Mouse (Mus musculus): Measurements from ENCODE around the gene Etv6. TPM values are rescaled to one million over a fixed set of nuclear protein-coding genes. Genes with fewer than 3 reads are reported as not detected.

The Etv6 gene
- total and polyA plus RNA-seq, 3 experiments = 9.8 to 14.0 (median 11.4) TPM

DNA sequence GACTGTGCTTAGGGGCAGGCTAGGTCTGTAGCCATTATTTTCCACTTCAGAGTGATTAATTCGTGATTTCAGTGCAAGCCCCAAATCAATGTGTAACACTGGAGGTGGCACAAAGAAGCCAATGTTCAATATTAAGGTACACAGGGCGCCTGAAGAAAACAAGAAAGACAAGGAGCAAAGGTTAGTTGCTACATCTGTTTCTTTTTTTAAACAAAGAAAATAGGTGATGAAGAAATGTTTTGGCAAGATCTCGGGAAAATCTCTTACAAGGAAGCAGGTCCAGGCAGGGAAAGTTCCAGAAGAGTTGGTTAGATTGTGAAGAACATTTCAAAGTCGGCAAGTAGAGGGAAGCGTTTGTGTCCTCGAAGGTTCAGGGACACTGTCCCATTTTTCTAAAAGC is 39.5 kb downstream of the Etv6 start:
- Histone ChIP-seq H3K27ac (no peak overlapping the region), H3K79me2 (replicated peaks; ENCODE audit: control insufficient read depth, insufficient read depth, low read length) (peaks cover 2% of the 10 kb centered on the region; the same call in 1 of the 2 replicates), H3K27me3 (ENCODE audit: control insufficient read depth, insufficient read depth, low read length) (no peaks in the 10 kb centered on the region), H3K9ac (ENCODE audit: low read depth, low read length) (no peak overlapping the region), H3K4me1 (ENCODE audit: control insufficient read depth, insufficient read depth, low read length) (peaks cover 9% of the 10 kb centered on the region), H3K36me3 (ENCODE audit: control insufficient read depth, insufficient read depth, low read length) (peaks cover 4% of the 10 kb centered on the region; the same call in 1 of the 2 replicates), H3K4me3 (no peak overlapping the region)
- intact Hi-C loops (cut with DNase I) = loop anchor here (5.0 kb wide), 1 partner anchor 38 kb away; the partner anchor contains the start of gene Etv6
- no peak for TF ChIP-seq CTCF (IDR thresholded peaks at IDR 0.05)
- TF ChIP-seq EP300 (IDR thresholded peaks at IDR 0.05; ENCODE audit: insufficient read depth, low read depth, low read length) = no peak
- 92% methylated on average over 6 of the region's 6 CpGs for WGBS
- no peak for DNase-seq

DNA sequence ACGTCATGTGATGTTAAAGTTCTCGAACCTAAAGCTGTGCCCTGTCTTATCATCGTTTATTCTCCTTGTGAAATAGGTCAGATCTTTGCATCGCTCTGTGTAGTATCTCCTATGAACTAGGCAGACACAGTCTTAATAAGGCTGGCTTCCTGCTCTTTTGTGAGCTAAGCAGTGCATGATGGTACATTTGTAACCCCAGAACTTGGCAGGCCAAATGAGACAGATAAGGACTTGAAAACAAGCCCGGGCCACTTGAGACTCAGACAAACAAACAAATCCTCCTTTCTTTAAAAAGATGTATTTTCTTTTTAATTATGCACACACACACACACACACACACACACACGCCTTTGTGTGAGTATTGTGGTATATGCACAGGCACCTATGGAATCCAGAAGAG is 42.5 kb downstream of the Etv6 start:
- Histone ChIP-seq H3K27ac (peak overlapping the region; percentile 40), H3K36me3 (ENCODE audit: control insufficient read depth, insufficient read depth, low read length) (peaks cover 4% of the 10 kb centered on the region; the same call in 1 of the 2 replicates), H3K4me3 (no peak overlapping the region), H3K9ac (ENCODE audit: low read depth, low read length) (no peak overlapping the region), H3K79me2 (replicated peaks; ENCODE audit: control insufficient read depth, insufficient read depth, low read length) (0 out of 2 replicates have a peak, but pooled peaks cover 1% of the 10 kb centered on the region), H3K4me1 (ENCODE audit: control insufficient read depth, insufficient read depth, low read length) (peaks cover 7% of the 10 kb centered on the region), H3K27me3 (ENCODE audit: control insufficient read depth, insufficient read depth, low read length) (no peaks in the 10 kb centered on the region)
- intact Hi-C loops (cut with DNase I) = loop anchor here (5.0 kb wide), 1 partner anchor 41 kb away; the partner anchor contains the start of gene Etv6
- DNase-seq = peak in 1 of 2 experiments; percentile 49
- TF ChIP-seq CTCF (IDR thresholded peaks at IDR 0.05) (no peak), EP300 (IDR thresholded peaks at IDR 0.05; ENCODE audit: insufficient read depth, low read depth, low read length) (no peak), POLR2A (IDR thresholded peaks at IDR 0.05; ENCODE audit: insufficient read depth, low read depth, low read length) (no peak)
- 34% methylated on average over 6 of the region's 6 CpGs for WGBS

DNA sequence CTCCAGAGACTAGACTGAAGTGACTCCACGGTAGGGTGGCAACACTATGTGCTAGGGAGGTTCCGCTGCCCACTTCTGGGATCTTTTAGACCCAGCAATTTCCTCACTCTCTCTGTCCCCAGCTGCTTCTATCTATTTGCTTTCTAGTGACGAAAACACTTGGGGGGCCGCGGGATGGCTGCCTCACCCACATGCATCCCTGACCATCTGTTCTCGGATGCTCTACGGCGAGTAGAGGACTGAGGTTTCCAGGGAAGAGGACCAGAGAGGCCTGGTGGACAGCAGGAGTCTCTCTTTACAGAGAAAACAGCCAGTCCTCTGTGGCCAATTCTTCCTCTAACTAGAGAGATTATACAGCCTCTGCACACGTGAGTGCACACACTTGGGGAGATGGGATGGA is 43.6 kb downstream of the Etv6 start:
- Histone ChIP-seq H3K79me2 (replicated peaks; ENCODE audit: control insufficient read depth, insufficient read depth, low read length) (0 out of 2 replicates have a peak, but pooled peaks cover 1% of the 10 kb centered on the region), H3K4me1 (ENCODE audit: control insufficient read depth, insufficient read depth, low read length) (peaks cover 7% of the 10 kb centered on the region), H3K9ac (ENCODE audit: low read depth, low read length) (no peak overlapping the region), H3K4me3 (no peak overlapping the region), H3K27me3 (ENCODE audit: control insufficient read depth, insufficient read depth, low read length) (no peaks in the 10 kb centered on the region), H3K27ac (no peak overlapping the region), H3K36me3 (ENCODE audit: control insufficient read depth, insufficient read depth, low read length) (peaks cover 4% of the 10 kb centered on the region; the same call in 1 of the 2 replicates)
- intact Hi-C loops (cut with DNase I) = loop anchor here (5.0 kb wide), 1 partner anchor 42 kb away; the partner anchor contains the start of gene Etv6
- WGBS = 87% methylated on average over 9 of the region's 9 CpGs
- no peak for TF ChIP-seq CTCF (IDR thresholded peaks at IDR 0.05)
- no peak for TF ChIP-seq POLR2A (IDR thresholded peaks at IDR 0.05; ENCODE audit: insufficient read depth, low read depth, low read length)
- no peak for TF ChIP-seq EP300 (IDR thresholded peaks at IDR 0.05; ENCODE audit: insufficient read depth, low read depth, low read length)
- no peak for DNase-seq

DNA sequence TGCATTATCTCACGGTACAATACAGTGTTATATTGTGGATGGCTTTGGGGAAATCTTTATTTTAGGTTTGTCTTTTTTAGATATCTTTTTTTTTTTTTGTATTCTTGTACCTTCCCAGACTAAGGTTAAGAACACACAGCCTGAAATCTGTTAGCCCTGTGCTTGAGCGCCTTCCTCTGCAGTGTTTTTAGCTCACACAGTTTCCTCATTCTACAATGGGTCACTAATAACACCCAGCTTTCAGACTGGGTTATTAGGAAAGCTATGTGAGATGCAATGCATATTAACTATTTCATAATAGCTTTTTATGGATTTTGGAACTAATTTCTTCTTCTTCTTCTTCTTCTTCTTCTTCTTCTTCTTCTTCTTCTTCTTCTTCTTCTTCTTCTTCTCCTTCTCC is 44.1 kb downstream of the Etv6 start:
- H3K9ac ChIP-seq (ENCODE audit: low read depth, low read length) = no peak overlapping the region
- no peak overlapping the region for H3K27ac ChIP-seq
- 86% methylated on average over 2 of the region's 2 CpGs for WGBS
- H3K4me1 ChIP-seq (ENCODE audit: control insufficient read depth, insufficient read depth, low read length) = peaks cover 7% of the 10 kb centered on the region
- intact Hi-C loops (cut with DNase I) = loop anchor here (5.0 kb wide), 1 partner anchor 42 kb away; the partner anchor contains the start of gene Etv6
- peaks cover 4% of the 10 kb centered on the region; the same call in 1 of the 2 replicates for H3K36me3 ChIP-seq (ENCODE audit: control insufficient read depth, insufficient read depth, low read length)
- H3K4me3 ChIP-seq = no peak overlapping the region
- H3K27me3 ChIP-seq (ENCODE audit: control insufficient read depth, insufficient read depth, low read length) = no peaks in the 10 kb centered on the region
- DNase-seq = no peak
- 0 out of 2 replicates have a peak, but pooled peaks cover 1% of the 10 kb centered on the region for H3K79me2 ChIP-seq (replicated peaks; ENCODE audit: control insufficient read depth, insufficient read depth, low read length)
- no peak for TF ChIP-seq POLR2A (IDR thresholded peaks at IDR 0.05; ENCODE audit: insufficient read depth, low read depth, low read length)
- TF ChIP-seq CTCF (IDR thresholded peaks at IDR 0.05) = no peak
- TF ChIP-seq EP300 (IDR thresholded peaks at IDR 0.05; ENCODE audit: insufficient read depth, low read depth, low read length) = no peak

DNA sequence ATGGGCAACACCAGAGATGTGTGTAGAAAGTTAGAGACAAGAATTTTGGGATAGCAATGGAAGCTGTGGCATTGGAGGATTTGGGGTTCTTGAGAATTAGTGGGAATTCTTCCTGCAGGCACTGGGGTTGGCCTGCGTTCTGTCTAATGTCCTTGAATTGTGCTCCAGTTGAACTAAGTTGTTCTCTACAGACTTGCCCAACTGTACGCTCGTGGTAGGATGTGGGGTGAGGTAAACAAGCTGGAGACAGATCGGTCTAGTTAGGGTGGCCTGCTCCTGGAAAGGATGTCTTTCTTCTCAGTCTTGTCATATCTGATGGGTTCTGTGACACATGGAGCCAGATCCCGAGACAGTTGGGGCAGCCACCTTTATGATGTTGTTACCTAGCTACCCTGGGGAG is 45.4 kb downstream of the Etv6 start:
- no peak for DNase-seq
- no peak for TF ChIP-seq EP300 (IDR thresholded peaks at IDR 0.05; ENCODE audit: insufficient read depth, low read depth, low read length)
- no peak for TF ChIP-seq POLR2A (IDR thresholded peaks at IDR 0.05; ENCODE audit: insufficient read depth, low read depth, low read length)
- no peak for TF ChIP-seq CTCF (IDR thresholded peaks at IDR 0.05)
- peaks cover 7% of the 10 kb centered on the region for H3K4me1 ChIP-seq (ENCODE audit: control insufficient read depth, insufficient read depth, low read length)
- H3K27ac ChIP-seq = no peak overlapping the region
- no peak overlapping the region for H3K4me3 ChIP-seq
- 0 out of 2 replicates have a peak, but pooled peaks cover 1% of the 10 kb centered on the region for H3K79me2 ChIP-seq (replicated peaks; ENCODE audit: control insufficient read depth, insufficient read depth, low read length)
- peaks cover 6% of the 10 kb centered on the region; the same call in 1 of the 2 replicates for H3K36me3 ChIP-seq (ENCODE audit: control insufficient read depth, insufficient read depth, low read length)
- H3K27me3 ChIP-seq (ENCODE audit: control insufficient read depth, insufficient read depth, low read length) = no peaks in the 10 kb centered on the region
- H3K9ac ChIP-seq (ENCODE audit: low read depth, low read length) = no peak overlapping the region
- intact Hi-C loops (cut with DNase I) = no loop called here
- 83% methylated on average over 5 of the region's 5 CpGs for WGBS

DNA sequence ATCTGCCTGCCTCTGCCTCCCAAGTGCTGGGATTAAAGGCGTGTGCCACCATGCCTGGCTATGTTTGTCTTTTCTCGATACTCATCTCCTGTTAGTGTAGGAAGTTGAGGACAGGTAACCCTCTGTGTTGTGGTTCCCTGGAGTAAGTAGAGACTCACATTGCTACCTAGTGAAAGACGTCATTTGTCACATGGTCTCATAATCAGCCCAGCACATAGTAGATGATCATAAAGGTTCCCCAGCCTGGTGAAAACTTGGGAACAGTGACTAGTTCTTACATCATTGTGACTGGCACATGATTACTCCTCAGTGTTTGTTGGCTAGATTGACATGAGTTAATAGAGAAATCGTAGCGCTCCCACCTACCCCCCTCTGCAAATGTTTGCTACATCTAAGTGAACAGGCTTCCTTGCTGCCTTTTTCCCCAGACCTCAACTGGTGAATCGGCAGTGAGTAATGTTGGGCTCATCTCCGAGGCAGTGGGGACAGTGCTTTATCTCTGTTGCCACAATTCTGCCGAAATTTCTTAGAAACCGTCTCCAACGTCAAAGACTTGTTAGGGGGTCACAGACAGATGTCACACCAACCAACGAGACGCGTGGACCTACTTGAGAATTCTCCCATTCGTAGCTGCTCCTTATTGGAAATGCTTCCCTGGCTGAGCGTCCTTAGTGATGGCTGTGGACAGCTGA is 46.9 kb downstream of the Etv6 start:
- H3K27ac ChIP-seq = no peak overlapping the region
- no peaks in the 10 kb centered on the region for H3K27me3 ChIP-seq (ENCODE audit: control insufficient read depth, insufficient read depth, low read length)
- TF ChIP-seq EP300 (IDR thresholded peaks at IDR 0.05; ENCODE audit: insufficient read depth, low read depth, low read length) (no peak), CTCF (IDR thresholded peaks at IDR 0.05) (no peak), POLR2A (IDR thresholded peaks at IDR 0.05; ENCODE audit: insufficient read depth, low read depth, low read length) (no peak)
- H3K4me3 ChIP-seq = no peak overlapping the region
- H3K9ac ChIP-seq (ENCODE audit: low read depth, low read length) = no peak overlapping the region
- peaks cover 7% of the 10 kb centered on the region for H3K4me1 ChIP-seq (ENCODE audit: control insufficient read depth, insufficient read depth, low read length)
- no peak for DNase-seq
- peaks cover 6% of the 10 kb centered on the region; the same call in 1 of the 2 replicates for H3K36me3 ChIP-seq (ENCODE audit: control insufficient read depth, insufficient read depth, low read length)
- 87% methylated on average over 15 of the region's 15 CpGs for WGBS
- intact Hi-C loops (cut with DNase I) = no loop called here
- H3K79me2 ChIP-seq (replicated peaks; ENCODE audit: control insufficient read depth, insufficient read depth, low read length) = 0 out of 2 replicates have a peak, but pooled peaks cover 1% of the 10 kb centered on the region

All from heart, adult 2 months (tissue).